Mouse (Mus musculus) thymus, postnatal 25 days (tissue): ENCODE data around the gene Ptch1.
A peak's percentile ranks its signal among the peaks of the same experiment; 100 is the strongest.

Source experiments
- DNase-seq: peaks from one replicate; pipeline ENCODE4 v3.0.0; 2022

The Ptch1 gene

DNA sequence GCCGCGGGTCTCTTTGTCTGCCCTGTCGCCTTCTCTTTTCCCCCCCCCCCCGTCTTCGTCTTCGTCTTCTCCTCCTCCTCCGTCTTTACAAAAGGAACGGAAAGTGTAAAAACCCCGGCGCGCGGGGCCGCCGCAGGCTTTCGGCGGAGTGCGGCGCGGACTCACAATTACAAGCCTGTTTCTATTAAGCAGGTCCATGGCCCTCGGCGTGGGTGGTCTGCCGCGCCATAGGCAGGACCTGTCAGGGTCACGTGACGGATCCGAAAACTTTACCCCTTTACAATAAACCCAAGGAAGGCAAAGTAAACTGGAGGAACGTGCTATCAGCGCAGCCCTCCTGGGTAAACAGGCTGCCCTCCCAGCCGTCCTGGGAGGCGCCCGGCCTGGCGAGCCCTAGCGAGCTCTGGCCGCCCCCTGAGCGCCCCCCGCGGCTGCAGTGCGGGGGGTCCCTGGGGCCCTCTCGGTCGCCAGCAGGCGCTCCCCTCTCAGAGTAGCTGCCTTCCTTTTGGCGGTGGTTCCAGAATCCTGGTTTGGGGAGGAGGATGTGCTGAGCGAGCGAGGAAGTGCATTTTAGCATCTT, at the start of gene Ptch1:
Gene Ptch1 (minus strand): TSS at position 343 of the 580 bp plus-strand sequence.
- DNase-seq = peak; percentile 34

DNA sequence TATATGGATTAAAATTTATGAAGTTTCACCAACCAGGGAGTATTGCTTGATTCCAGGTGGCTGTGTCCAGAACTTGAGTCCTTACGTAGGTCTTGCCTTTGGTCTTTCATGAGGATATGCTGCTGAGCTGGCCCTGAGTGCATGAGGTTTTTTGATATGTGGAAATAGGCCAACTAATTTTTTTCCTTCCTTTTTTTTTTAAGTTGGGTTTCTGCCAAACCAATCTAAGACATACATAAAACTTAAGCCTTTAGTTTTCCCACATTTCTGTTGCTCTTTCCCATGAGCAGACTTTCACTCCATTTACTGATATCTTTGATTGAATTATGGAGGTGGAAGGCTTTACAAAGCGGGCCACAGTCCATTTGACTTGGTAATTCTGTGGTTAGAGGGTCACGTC, 47.9 kb upstream of the Ptch1 start:
- DNase-seq = no peak

- DNase-seq = no peak
Observed at GRCm38 (mm10) chr13:63613201-63613600, 39.8 kb upstream of the Ptch1 start.

- no peak for DNase-seq
Observed at GRCm38 (mm10) chr13:63609734-63610133, 36.3 kb upstream of the Ptch1 start.

DNA sequence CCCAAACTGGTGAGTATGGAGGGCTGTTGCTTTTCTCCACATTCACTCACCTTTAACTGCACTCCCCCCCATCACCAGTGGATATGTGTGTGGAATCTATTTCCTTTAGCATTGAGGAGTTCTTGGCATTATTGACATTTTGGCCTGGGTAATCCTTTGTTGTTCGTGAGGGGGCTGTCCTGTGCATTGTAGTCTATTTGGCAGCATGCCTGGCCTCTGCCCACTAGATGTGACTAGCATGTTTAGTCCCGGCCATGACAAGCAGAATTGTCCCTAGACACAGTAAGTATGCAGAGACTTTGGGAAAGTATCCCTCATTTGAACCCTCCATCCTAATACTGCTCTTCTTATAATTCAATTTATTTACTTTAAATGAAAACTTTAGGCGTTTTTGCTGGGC, 24.2 kb upstream of the Ptch1 start:
- DNase-seq = no peak

GRCm38 (mm10) chr13:63595869-63596268, 22.5 kb upstream of the Ptch1 start:
- no peak for DNase-seq

- no peak for DNase-seq
Observed at GRCm38 (mm10) chr13:63593469-63594050, 20.2 kb upstream of the Ptch1 start.

- DNase-seq = no peak
Observed at GRCm38 (mm10) chr13:63592755-63593154, 19.4 kb upstream of the Ptch1 start.

DNA sequence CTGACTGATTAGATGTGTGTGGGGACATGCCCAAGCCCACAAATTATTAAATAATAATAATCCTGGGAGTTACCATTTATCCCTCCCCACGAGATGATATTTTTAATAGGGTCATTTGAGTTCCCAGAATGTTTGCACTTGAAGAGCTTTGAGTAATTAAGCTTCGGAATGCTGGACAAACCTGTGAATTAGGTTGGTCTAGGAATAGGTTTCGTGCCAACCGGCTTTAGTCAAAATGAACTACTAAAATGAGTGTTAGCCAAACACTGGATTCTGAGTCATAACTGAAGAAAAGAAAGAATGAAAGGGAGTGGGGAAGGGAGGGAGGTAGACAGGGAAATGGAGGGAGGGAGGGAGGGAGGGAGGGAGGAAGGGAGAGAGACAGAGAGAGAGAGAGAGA, 1.2 kb upstream of the Ptch1 start:
- no peak for DNase-seq

DNA sequence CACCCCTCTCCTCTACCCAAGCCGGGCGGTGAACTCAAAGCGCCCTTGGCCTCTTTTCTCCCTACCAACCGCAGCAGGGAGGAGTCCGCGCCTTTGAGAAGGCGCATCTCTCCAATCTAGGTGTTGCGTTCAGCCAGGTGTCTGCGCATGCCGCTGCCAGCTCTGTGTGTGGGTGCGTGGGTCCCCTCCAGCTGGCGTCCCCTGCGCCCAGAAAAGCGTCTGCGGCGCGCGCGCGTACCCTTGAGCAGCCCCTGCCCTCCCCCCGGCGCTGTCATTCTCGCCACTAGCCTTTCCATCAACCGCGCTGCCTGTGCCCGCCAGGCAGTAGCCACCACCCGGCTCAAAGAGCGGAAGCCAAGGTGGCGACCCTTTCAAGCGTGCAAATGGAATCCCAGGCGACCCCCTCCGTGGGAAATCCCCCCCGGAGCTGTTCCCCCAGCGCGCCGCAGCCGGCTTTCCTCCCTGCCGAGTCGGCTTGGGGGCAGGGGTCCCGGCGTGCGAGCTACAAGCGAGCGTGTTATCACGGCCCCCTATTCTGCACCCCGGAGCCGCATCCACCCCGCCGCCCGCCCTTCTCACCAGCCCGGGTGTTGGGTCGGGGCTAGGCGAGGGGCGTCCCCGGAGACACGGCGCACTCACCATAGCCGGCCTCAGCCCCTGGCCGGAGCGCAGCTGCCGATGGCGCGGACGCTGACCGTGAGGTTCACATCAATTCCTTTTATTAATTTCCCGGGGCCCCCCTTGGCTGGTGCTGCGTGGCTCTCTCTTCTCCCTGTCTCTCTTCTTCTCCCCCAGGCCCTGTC, 744 bp downstream of the Ptch1 start:
- DNase-seq = peak; percentile 56

DNA sequence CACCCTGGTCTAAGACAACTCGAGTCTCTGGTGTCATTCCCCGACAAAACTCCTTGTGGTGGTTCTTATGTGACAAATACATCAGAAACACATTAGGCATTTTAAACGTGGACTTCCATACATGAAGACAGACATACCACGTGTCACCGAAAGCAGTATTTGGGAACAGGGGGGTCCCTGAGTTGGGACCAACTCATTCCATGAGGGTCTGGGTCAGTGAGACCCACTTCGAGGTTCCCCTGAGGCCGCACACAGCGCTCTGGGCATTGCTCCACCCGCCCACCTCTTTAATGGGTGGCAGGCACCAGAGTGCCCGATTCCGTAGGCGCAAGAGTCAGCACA, 1.3 kb downstream of the Ptch1 start:
- DNase-seq = no peak

- DNase-seq = no peak
Observed at GRCm38 (mm10) chr13:63570456-63570855, 2.9 kb downstream of the Ptch1 start.

- DNase-seq = no peak
Observed at GRCm38 (mm10) chr13:63569396-63569756, 4.0 kb downstream of the Ptch1 start.

- DNase-seq = no peak
Observed at GRCm38 (mm10) chr13:63568741-63569395, 4.5 kb downstream of the Ptch1 start.

- DNase-seq = no peak
Observed at GRCm38 (mm10) chr13:63568306-63568705, 5.1 kb downstream of the Ptch1 start.

DNA sequence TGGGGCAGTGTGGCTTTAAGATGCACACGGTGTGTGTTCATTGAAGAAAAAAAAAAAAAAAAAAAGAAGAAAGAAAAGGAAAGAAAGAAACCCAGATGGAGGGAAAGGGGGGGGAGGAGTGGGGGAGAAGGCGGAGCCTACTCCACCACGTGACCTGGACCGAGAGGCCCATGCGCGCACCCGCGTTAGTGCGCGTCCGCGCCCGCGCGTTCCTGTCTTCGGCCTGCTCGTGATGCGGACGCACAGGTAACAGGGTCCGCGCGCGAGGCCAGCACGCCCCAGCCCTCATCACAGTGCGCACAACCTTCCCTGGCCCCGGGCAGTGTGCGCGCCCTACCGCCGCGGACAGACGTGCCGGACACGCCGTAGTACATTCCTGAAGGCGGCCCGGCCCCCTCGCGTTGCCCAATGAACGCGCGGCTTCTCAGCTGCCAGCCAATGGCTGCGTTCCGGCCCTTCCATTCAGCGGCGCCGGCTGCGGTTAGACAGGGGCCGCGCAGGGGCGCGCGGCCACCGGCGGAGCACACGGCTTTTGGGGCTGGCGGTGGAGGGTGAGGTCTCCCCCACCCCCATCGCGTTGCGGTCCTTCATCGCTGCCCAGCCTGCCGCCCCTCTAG, 5.6 kb downstream of the Ptch1 start:
- peak; percentile 89 for DNase-seq

GRCm38 (mm10) chr13:63566018-63567015, 7.1 kb downstream of the Ptch1 start:
- DNase-seq = peak; percentile 68

GRCm38 (mm10) chr13:63565320-63566017, 7.9 kb downstream of the Ptch1 start:
- peak; percentile 56 for DNase-seq

- peak; percentile 70 for DNase-seq
Observed at GRCm38 (mm10) chr13:63564626-63565319, 8.6 kb downstream of the Ptch1 start.

DNA sequence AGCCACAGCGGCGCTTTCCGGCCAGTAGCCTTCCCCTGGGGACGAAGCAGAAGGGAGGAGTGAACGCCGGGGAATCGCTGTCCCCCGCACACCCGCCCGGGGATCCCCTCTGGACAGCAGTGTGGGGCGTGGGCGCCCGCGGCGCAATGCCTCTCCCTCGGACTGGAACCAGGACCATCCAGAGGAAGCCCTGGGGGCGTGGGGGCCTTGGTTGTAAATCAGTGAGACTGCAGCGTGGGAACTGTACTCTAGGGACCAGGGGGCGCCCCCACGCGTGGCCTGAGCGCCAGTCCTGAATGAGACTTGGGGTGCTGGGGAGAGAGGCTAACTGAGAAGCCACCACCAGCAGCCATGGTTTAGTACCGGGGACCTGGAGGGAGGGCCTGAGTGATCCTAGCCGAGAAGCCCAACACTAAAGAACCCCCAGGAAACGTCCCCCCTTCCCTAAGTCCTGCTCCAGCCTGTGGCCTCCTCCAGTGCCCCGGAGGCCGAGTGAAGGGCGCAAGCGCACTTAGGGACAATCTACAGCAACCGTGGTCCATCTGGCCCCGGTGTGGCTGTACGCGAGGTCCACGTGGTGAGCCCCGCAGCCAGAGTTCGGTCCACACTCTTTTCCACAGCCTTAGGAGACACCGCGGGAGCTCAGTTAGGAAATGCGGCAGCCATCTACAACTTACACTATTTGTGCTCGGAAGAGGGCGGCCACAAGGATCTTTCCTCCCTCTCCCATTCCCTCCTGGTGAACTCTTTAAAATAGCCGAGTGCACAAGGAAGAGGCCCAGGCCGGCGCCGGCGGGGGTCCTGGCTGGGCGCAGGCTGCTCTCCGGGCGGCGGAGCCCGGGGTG, 9.4 kb downstream of the Ptch1 start:
- DNase-seq = peak; percentile 65
